Mouse (Mus musculus): ENCODE measurements around the gene Gm5617.
"Not testable (repeated sequence)": the region's sequence is repeated elsewhere in the genome, so short reads cannot be mapped to it uniquely, and the experiment has no call there.

Gm5617 gene

DNA sequence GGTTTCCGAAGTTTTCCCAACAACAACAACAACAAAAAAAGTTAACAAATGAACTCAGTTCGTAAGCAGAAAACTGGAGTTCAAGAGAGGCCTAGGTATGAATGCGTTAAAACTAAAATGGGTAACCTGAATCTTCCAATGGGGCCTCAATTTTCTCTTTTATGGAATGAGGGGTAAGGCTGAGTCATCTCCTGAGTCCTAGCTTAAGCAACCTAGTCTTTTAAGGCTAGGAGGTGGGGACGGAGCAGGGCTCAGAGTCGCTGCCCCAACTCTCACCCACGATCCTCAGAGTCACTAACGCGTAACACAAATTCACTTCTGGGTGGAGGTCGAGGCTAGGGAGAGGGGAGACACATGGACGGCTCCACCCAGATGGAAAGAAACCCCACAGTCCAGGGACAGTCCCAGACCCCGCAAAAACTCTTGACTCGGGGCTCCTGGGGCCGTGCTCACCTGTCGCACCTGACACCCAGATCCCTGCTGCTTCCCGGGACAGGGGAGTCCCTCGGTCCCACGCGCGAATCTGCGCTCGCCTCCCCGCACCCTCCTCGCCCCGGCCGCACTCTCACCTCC lies 15.3 kb upstream of the Gm5617 start:
- ChIA-PET POLR2A (interaction anchor here in 2 of 4 experiments (0.7 to 4.9 kb wide), 12 partner anchors 8 to 205 kb away, joined by 3 to 100 read pairs (median 5); partner anchors contain the start of genes Gm5617 (in 2 of the 2) and Rbm7 (in 2 of the 2)), CTCF (interaction anchor here in 2 of 4 experiments (0.6 to 0.8 kb wide), 3 partner anchors 15 to 1975 kb away, joined by 3 to 7 read pairs (median 5); partner anchors contain the start of genes Gm5617 (in 1 of the 2) and Rbm7 (in 1 of the 2))

DNA sequence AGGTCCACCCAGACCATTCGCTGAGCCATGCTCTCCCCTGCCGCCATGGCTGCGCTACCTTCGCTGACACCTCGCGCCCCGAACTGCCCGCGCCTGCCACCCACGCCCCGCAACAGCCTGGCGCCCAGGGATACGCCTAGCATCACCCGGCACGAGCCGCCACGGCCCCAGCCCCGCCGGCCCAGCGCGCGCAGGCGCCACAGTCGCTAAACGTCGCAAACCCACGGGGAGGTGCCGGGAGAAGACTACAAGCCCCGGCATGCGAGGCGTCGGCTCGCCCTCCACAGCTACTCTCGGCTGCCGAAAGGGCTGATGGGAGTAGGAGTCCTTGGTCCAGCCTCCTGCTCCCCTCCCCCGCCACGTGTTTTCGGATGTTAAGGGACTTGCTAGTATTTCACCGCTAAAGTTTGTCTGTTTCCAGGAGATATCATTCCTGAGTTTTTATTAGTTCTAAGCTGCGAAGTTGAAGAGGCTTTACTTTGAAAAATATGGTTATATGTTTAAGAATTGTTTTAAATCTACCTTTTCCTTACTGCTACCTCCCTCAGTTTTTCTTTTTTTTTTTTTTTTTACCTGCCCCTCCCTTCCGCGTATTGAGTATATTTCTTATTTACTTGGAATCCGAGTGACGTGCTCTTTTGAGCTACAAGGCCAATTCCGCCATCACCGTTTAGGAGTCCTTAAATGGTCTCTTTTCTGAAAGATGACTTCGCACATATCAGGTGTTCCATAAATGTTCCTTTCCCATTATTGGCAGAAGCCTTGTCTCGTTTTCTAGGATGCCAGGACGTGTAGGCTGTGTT lies 14.6 kb upstream of the Gm5617 start, which contains the start of gene Rexo2:
TSS of gene Rexo2 (minus strand) at position 213 of the 803 bp plus-strand sequence.
- ChIA-PET POLR2A (interaction anchor here (0.6 to 4.9 kb wide), 18 partner anchors 9 to 204 kb away, joined by 3 to 100 read pairs (median 5); partner anchors contain the start of genes Gm5617 (in 3 of the 4) and Rbm7 (in 3 of the 4)), CTCF (interaction anchor here (0.5 to 1.0 kb wide), 6 partner anchors 8 to 1976 kb away, joined by 3 to 7 read pairs (median 4); partner anchors contain the start of genes Gm5617 (in 1 of the 4) and Rbm7 (in 1 of the 4))

DNA sequence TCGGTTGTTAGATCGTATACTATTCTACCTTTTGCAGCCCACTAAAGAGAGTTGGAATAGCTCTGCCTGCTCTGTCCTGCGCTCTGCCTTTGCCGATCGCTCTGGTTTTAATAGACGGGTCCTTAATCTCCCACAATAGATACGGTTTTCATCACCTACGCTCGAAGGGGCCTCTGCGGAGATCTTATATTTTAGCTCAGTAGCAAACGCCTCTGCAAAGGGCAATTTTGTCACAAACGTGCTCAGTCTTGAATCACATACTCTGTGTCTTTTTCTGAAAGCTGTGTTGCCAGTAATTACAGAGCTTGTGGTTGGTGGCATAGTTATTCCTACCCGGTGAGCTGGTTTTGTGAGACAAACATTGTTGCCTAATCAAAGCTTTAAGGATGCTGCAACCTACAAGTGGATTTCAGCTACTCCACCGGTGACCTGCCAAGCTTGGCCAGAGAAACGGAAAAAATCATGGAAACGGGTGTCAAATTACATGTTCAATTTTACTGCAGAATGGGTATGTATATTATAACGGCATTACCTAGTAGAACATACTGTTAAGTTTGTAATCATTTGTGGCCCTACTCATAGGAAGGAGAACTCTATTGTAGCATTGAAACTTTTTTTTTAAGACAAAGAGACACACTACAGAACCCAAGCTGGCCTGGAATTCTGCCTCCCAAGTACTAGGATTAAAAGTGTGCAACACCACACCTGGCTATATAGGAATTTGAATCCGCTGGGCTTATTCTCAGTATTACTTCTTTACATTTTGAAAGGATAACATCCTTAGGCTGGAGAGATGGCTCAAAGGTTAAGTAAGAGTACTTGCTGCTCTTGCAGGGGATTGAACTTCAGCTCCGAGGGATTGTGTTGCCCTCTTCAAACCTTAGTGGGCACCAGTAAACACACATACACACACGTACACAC lies 13.8 kb upstream of the Gm5617 start:
- POLR2A ChIA-PET: interaction anchor here (0.9 to 4.9 kb wide), 18 partner anchors 9 to 203 kb away, joined by 3 to 100 read pairs (median 5); partner anchors contain the start of genes Gm5617 (in 3 of the 4) and Rbm7 (in 3 of the 4)
- CTCF ChIA-PET: interaction anchor here in 1 of 4 experiments (1.0 kb wide), 1 partner anchor 9 kb away, joined by 4 read pairs; no protein-coding TSS in a partner anchor

DNA sequence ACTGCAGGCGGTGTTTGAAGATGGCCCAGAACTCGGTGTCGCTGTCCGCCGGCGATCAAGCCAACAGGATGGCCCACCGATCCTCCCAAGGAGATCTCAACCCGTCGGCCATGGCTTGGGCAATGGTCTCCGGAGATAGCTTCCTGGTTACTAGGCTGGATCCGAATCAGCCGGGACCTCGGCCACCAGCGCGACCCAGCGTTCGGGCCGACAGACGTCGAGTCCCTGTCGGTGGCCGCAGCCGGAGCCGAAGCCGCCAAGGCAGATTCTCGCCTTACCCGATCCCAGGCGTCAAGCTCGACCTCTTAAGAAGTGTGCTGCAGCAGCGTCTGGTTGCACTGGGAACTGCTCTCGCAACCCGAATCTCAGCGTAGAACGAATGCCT lies 298 bp downstream of the Gm5617 start:
- POLR2A ChIA-PET: interaction anchor here (0.6 to 7.8 kb wide), 55 partner anchors 9 to 491 kb away, joined by 3 to 100 read pairs (median 4); partner anchors contain the start of genes Nnmt (in 2 of the 4) and Rexo2 (in 2 of the 4)
- CTCF ChIA-PET: interaction anchor here in 3 of 4 experiments (0.7 to 1.4 kb wide), 7 partner anchors 15 to 123 kb away, joined by 3 to 4 read pairs (median 3); partner anchors contain the start of gene Rexo2 (in 1 of the 3)

DNA sequence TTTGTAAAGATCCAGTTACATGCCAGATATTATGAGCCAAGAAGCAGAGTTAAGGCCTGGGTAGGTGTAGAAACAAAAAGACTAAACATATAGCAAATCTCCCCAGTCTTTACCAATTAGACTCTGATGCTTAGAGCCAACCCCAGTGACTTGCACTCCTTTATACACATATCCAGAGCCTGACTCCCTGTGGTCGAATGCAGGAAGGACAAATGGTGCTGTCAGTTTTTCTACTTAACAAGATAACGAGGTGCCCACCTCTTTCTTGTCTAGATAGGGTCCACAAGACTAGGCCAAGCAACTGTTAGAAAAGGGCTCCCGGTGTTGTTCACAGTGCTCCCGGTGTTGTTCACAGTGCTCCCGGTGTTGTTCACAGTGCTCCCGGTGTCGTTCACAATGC lies 6.0 kb downstream of the Gm5617 start:
- ChIA-PET CTCF (no interaction called here), POLR2A (interaction anchor here in 1 of 4 experiments (1.7 kb wide), 1 partner anchor 16 kb away, joined by 4 read pairs; no protein-coding TSS in a partner anchor)

DNA sequence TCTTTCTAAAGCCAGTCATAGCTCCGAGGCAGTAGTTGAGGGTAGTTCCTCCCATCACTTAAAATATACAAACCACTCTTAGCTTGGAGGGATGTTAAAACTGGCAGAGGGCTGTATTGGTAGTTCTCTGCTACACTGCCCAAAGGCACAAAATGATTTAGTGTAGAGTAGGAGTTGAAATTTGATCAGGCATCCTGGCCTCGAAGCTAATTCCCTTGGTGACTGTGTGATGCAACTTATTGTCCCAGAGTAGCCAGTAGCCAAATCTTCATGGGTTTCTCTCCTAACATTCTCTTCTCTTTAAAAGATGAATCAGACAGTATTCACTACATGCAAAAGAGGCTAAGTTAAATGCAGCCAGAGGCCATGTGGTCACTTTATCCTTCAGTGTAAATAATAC lies 7.8 kb downstream of the Gm5617 start:
- ChIA-PET CTCF (interaction anchor here in 1 of 4 experiments (0.5 kb wide), 1 partner anchor 336 kb away, joined by 8 read pairs; no protein-coding TSS in a partner anchor), POLR2A (interaction anchor here in 1 of 4 experiments (0.6 kb wide), 1 partner anchor 1310 kb away, joined by 3 read pairs; no protein-coding TSS in a partner anchor)

DNA sequence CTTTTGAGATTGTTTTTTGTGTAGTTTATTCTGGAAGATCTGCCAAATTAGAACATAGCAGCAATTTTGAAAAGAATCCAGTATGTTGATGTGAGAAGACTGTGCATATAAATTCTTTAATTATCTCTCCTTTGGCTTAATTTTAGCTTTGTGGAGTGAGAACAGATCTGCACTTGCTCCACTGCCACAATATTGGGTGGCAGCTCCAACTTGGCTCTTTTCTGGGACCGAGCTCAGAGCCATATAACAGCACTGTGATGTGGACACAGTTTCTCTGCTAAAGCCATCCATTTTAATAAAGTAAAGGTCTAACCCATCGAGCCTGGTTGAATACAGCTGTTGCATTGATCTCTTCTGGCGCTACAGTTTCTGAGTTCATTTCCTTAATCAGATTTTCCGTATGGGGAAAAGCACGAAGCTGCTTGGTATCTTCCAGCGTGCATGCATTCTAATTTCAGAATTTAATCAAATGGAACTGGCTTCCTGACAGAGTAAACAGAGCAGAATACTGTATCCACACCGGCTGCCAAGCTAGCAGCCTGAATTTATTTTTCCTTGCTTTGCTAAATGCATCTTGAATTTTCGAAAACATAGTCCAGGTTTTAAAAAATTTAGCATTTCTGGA lies 9.6 kb downstream of the Gm5617 start:
- ChIA-PET POLR2A (interaction anchor here in 1 of 4 experiments (1.2 to 1.4 kb wide), 2 partner anchors 9 to 10 kb away, joined by 3 read pairs; partner anchors contain the start of genes Gm5617 and Rbm7), CTCF (interaction anchor here in 1 of 4 experiments (0.5 kb wide), 1 partner anchor 96 kb away, joined by 3 read pairs; no protein-coding TSS in a partner anchor)

DNA sequence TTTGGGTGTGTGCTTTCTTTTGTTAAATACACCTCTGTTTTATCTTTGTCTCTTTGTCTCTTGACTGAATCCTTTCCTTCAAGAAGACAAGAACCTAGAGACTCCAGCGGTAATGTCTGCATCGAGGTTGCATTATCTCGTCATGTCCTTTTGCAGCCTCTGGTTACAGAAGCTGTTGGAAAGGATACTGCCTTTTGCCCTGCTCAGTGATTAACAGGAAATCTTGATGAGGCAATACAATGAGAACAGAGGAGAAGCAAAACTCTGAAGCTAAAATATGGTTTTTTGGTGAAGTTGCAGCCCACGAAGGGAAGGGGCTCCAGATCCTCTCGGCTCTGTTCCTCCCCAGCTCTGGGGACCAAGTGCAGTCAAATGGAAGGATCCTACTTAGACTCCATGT lies 14.9 kb downstream of the Gm5617 start:
- ChIA-PET CTCF (interaction anchor here in 2 of 4 experiments (0.6 to 1.0 kb wide), 2 partner anchors 23 to 76 kb away, joined by 3 to 4 read pairs; no protein-coding TSS in a partner anchor), POLR2A (interaction anchor here in 2 of 4 experiments (0.6 to 3.4 kb wide), 3 partner anchors 15 to 245 kb away, joined by 3 to 11 read pairs (median 5); partner anchors contain the start of genes Gm5617 (in 1 of the 2) and Rbm7 (in 1 of the 2))

DNA sequence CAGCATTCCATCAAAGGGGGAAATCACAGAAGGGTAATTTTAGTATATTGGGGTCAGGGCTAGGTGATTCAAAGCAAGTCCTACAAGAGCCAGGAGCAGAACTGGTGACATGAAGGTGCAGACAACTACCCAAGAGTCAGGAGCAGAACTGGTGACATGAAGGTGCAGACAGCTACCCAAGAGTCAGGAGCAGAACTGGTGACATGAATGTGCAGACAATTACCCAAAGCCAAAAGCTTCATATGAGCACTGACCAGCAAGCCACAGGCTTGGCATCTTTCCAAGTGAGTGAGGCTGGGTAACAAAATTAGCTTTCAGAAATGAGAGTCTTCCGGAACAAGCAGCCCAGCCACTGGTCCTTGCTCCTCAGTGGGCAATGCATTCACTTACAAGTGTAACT lies 20.1 kb downstream of the Gm5617 start:
- POLR2A ChIA-PET: no interaction called here
- CTCF ChIA-PET: interaction anchor here in 1 of 4 experiments (0.8 kb wide), 1 partner anchor 19 kb away, joined by 3 read pairs; no protein-coding TSS in a partner anchor

DNA sequence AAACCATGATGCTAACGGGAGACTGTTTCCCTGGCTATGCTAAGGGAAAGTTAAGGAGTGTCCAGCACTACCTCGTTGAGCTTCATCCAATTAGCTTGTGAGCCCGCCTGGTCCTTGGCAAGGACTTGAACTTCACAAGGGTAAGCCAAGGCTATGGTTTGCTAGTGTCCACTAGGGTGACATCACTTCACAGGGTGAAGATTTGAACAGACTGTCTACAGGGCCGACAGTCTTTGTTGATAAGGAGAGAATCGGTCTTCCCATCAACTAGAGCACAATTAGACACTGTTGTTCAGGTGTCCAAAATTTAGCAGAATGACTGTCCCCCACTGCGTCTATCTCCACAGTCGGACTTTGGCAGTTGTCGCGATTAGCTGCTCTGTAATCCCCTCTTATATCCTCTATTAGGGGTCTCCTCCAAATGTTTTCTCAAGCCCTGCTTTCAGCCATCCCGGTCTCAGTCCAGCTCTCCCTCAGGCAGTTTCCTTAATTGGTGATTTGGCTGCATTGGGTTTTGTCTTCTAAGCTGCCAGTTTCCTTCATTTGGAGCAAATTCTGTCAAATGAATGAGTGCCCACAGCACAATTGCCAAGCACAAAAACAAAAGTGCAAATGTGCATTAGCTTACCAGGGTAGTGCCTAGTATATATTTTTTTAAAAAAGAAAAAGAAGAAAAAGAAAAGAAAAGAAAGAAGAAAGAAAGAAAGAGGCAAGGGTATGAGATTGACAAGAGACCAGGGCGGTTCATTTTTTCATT lies 21.6 kb downstream of the Gm5617 start:
- POLR2A ChIA-PET: interaction anchor here in 3 of 4 experiments (1.0 to 2.0 kb wide), 6 partner anchors 9 to 80 kb away, joined by 3 to 5 read pairs (median 4); partner anchors contain the start of genes Gm5617 (in 2 of the 3) and Rbm7 (in 1 of the 3)
- CTCF ChIA-PET: interaction anchor here in 1 of 4 experiments (0.8 kb wide), 1 partner anchor 9 kb away, joined by 3 read pairs; no protein-coding TSS in a partner anchor

DNA sequence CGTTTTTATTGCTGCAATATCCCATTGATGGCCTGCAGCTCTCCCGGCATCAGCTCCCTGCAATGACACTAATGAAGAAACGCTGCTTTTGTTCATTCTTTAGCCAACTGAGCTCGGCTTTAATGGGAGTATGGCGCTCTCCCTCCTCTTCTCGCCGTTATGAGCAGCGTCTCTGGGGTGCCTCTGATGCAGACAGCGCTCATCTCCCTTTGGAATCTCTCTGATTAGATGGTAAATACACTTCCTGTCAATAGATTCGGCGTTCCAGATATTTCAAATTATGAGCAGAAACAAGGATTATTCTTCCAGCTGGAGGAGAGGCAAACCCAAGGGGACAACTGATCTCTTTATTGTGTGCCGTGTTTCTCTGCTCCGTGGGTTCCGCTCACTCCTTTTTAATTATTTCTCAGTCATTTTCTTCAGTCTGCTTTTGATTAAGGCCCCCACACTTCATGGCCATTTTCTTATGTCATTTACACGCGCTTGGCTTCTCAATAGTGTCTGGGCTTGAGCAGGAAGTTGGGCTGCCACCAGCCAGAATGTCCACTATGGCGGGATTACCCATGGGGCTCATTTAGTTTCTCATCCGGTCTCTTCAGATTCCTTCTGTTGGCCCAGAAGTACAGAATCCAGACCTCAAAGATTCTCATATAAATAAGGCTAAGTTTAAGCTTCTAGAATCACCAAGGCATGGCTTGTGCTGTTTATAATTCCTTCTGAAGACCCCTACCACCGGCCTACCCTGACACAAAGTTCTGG lies 22.3 kb downstream of the Gm5617 start:
- ChIA-PET POLR2A (interaction anchor here in 3 of 4 experiments (1.0 to 2.0 kb wide), 6 partner anchors 8 to 80 kb away, joined by 3 to 5 read pairs (median 4); partner anchors contain the start of genes Gm5617 (in 2 of the 3) and Rbm7 (in 1 of the 3)), CTCF (interaction anchor here in 1 of 4 experiments (0.8 kb wide), 1 partner anchor 8 kb away, joined by 3 read pairs; no protein-coding TSS in a partner anchor)

DNA sequence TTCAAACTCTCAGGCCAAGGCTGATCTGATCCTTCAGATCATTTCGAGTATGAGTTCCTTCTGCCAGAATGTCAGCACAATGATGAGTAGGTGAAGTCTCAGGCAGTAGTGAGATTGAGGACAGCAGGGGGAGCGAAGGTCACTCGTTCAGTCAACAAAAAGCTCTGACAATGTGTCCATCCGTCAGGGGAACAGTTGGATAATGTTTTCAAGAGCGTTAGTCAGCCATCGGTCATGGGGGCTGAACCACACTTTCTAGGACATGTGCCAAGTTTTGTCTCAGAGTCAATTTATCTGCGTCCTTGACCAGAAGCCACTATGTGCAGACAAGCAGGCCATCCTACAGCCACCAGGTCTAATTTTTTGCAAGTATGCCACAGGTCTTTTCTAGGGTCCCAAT lies 25.2 kb downstream of the Gm5617 start:
- POLR2A ChIA-PET, CTCF ChIA-PET: not testable (repeated sequence)

DNA sequence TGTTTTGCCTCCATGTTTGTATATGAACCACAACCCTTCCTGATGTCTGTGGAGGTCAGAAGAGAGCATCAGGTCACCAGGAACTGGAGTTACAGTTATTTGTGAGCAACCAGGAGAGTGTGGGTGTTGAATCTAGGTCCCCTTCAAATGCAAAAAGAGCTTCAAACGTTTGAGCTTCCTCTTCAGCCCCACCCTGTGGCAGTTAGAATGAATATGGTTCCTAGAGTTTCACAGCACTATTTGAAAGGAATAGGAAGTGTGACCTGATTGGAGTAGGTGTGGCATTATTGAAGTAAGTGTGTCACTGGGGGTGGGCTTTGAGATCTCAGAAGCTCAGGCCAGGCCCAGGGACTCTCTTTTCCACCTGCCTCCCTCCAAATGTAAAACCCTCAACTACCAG lies 30.3 kb downstream of the Gm5617 start:
- ChIA-PET CTCF (interaction anchor here in 2 of 4 experiments (0.7 to 1.4 kb wide), 3 partner anchors 8 to 93 kb away, joined by 3 read pairs; no protein-coding TSS in a partner anchor), POLR2A (interaction anchor here in 2 of 4 experiments (0.7 to 1.3 kb wide), 4 partner anchors 8 to 30 kb away, joined by 3 to 6 read pairs (median 4); partner anchors contain the start of genes Gm5617 (in 1 of the 2) and Rbm7 (in 1 of the 2))

DNA sequence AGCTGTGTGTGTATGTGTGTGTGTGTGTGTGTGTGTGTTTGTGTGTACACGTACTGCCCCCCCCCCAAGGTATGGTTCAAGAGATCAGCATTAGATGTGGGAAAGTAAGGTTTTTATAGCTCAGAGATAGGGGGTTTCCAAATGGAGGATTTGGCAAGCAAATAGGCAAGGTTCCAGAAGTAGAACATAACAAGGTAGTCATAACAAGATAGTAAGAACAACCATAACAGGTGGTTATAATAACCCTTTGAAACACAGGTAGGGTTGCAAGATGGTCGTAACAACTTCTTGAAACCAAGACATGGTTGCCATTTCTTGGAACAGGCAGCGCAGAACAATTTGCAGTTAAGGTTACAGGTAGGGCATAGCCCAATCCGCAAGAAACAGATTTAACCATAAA lies 31.3 kb downstream of the Gm5617 start:
- POLR2A ChIA-PET: interaction anchor here in 2 of 4 experiments (0.5 to 1.2 kb wide), 5 partner anchors 10 to 406 kb away, joined by 3 to 5 read pairs (median 3); no protein-coding TSS in a partner anchor
- CTCF ChIA-PET: interaction anchor here in 3 of 4 experiments (0.5 to 1.0 kb wide), 4 partner anchors 33 to 332 kb away, joined by 3 to 4 read pairs (median 4); no protein-coding TSS in a partner anchor

DNA sequence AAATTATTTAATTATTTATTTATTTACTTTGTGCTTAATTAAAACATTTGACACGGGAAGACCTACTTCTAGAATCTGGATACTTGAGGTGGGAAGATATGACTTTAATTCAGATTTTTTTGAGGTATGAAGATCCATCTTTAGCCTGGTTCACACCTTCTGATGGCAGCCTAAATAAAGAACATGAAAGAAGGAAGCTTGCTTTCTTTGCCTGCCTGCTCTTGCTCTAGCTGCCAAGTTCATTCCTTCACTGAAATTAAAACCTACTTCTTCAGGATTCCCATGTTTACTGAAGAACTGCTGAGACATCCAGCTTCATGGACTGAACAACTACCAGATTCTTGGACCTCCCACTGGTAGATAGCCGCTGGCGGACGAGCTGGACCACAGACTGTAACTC lies 36.1 kb downstream of the Gm5617 start:
- ChIA-PET POLR2A (no interaction called here), CTCF (interaction anchor here in 1 of 4 experiments (0.6 kb wide), 1 partner anchor 71 kb away, joined by 4 read pairs; no protein-coding TSS in a partner anchor)

Data from embryonic stem cell, embryonic (primary cell).